Mouse (Mus musculus): Measurements from ENCODE around the gene Creb3l1. TPM values are rescaled to one million over a fixed set of nuclear protein-coding genes. Genes with fewer than 3 reads are reported as not detected.

Gene Creb3l1
- polyA plus RNA-seq, 1 experiment from 2014 or later = 0.80 TPM

DNA sequence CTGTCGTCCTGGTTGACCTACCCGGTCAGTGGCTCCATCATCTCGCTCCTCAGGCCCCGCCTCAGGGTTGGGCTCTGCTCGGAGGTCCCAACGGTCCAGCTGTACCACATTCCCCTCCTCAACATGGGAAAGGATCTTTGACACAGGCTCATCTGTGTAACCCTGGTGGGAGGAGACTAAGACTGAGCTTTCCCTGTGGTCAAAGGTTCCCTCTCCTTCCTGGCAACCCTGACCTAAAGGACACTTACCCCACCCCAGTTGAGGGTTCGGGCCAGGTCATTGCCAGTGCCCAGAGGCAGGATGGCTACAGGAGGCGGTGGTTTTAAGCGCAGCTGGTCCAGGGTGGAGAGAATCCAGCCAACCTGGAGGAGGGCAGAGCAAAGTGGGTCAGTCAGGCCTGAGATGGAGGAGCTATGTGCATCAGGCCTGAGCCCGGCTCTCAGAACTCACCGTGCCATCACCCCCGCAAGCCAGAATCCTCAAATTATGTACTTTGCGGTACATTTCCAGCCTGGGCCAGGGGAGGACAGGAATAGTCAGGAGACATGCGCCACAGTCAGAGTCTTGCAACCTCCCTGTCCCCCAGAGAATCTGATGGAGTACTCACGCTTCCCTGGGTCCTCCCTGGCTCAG is 84.9 kb downstream of the Creb3l1 start:
- no peak overlapping the region for H3K4me2 ChIP-seq (ENCODE audit: low read length)
- peaks cover under 1% of the 10 kb centered on the region; the same call in 1 of the 2 replicates for H3K4me1 ChIP-seq (ENCODE audit: control insufficient read depth, insufficient read depth, low read length)
- DNase-seq (ENCODE audit: low spot score) = no peak
- no peak overlapping the region for H3K27ac ChIP-seq (ENCODE audit: low read depth, low read length)
- H3K4me3 ChIP-seq (ENCODE audit: low read depth, low read length) = no peak overlapping the region
- no peak for ATAC-seq
- H3K27me3 ChIP-seq (replicated peaks; ENCODE audit: control insufficient read depth, insufficient read depth, low read length) = no peaks in the 10 kb centered on the region
- H3K36me3 ChIP-seq (ENCODE audit: control insufficient read depth, insufficient read depth, low read length) = peaks cover 48% of the 10 kb centered on the region
- 90% methylated on average over 15 of the region's 15 CpGs for WGBS
- no peak overlapping the region for H3K9ac ChIP-seq (ENCODE audit: low read length)
- H3K9me3 ChIP-seq (replicated peaks; ENCODE audit: control insufficient read depth, low read length) = no peaks in the 10 kb centered on the region

DNA sequence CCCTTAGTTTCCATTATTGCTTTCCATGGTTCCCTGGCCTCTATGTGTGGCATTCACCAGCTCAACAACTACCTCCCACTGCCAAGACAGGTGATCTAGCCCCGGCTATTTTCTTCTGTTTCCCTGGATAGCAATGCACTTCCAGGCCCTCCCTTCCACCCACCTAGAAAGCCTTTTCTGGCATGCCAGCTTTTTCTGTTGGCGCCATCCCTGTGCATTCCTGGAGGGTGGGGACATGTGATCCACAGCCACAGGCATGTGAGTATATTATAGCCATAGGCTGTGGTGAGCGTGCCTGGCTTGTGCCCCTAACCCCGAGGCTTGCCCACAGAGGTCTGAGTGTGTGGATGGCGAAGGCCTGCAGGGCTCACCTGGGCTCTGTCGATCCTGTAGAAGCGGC is 88.1 kb downstream of the Creb3l1 start:
- 91% methylated on average over 7 of the region's 7 CpGs for WGBS
- Histone ChIP-seq H3K27me3 (replicated peaks; ENCODE audit: control insufficient read depth, insufficient read depth, low read length) (no peaks in the 10 kb centered on the region), H3K36me3 (ENCODE audit: control insufficient read depth, insufficient read depth, low read length) (peaks cover 48% of the 10 kb centered on the region), H3K9me3 (replicated peaks; ENCODE audit: control insufficient read depth, low read length) (no peaks in the 10 kb centered on the region), H3K4me2 (ENCODE audit: low read length) (no peak overlapping the region), H3K4me3 (ENCODE audit: low read depth, low read length) (no peak overlapping the region), H3K27ac (ENCODE audit: low read depth, low read length) (no peak overlapping the region), H3K9ac (ENCODE audit: low read length) (no peak overlapping the region), H3K4me1 (ENCODE audit: control insufficient read depth, insufficient read depth, low read length) (peaks cover 9% of the 10 kb centered on the region)
- no peak for DNase-seq (ENCODE audit: low spot score)
- no peak for ATAC-seq

DNA sequence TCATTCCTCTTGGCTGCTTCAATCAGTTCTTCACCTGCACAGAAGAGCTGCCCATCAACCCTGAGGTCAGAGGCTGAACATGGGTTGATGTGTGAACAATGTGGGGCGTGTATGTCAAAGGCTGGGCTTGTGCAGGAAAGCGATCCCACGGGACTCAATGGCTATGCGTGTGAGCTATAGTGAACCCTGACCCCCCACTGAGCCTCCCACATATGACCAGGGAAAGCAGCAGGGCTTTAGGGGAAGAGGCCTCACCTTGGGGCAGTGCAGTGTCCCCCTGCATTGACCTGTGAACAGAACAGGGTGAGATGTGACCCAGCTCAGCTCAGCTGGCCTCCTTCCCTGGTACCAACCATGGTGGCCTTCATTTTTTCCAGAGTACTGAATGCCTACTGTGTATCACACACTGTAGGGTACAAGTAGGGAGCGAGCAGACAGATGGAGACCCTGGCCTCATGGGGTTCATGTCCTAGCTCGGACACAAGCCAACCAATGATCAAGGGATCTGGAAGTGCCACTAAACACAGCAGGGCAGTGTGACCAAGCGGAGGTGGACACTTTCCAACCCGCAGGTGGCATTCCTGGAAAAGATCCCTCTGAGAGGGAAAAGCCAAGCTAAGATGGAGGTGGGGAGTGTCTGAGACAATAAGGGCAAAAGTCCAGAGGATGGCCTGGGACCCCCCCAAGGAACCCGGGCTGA is 89.3 kb downstream of the Creb3l1 start:
- Histone ChIP-seq H3K4me2 (ENCODE audit: low read length) (no peak overlapping the region), H3K4me3 (ENCODE audit: low read depth, low read length) (no peak overlapping the region), H3K9ac (ENCODE audit: low read length) (no peak overlapping the region), H3K27me3 (replicated peaks; ENCODE audit: control insufficient read depth, insufficient read depth, low read length) (no peaks in the 10 kb centered on the region), H3K27ac (ENCODE audit: low read depth, low read length) (no peak overlapping the region), H3K9me3 (replicated peaks; ENCODE audit: control insufficient read depth, low read length) (no peaks in the 10 kb centered on the region), H3K4me1 (ENCODE audit: control insufficient read depth, insufficient read depth, low read length) (peaks cover 14% of the 10 kb centered on the region), H3K36me3 (ENCODE audit: control insufficient read depth, insufficient read depth, low read length) (peaks cover 48% of the 10 kb centered on the region)
- no peak for DNase-seq (ENCODE audit: low spot score)
- no peak for ATAC-seq
- WGBS = 86% methylated on average over 9 of the region's 9 CpGs

DNA sequence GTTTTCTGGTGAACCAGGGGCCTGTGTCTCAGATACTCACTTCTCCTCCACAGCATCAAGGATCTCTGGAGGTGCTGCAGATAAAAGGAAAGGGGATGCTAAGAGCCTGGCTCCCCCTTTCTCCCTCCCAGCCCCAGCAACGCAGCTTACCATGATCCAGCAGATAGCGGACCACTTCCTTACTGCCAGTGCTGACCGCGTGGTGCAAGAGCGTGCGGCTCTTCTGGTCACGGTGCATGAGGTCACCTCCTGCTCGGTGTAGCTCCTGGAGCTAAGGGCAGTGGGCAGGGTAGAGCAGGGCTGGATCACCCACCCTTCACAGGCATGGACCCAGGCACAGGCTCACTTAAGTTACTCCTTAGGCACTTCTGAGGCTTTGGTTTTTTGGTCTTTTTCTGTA is 90.3 kb downstream of the Creb3l1 start:
- H3K9me3 ChIP-seq (replicated peaks; ENCODE audit: control insufficient read depth, low read length) = no peaks in the 10 kb centered on the region
- H3K27ac ChIP-seq (ENCODE audit: low read depth, low read length) = no peak overlapping the region
- no peak for ATAC-seq
- DNase-seq (ENCODE audit: low spot score) = no peak
- H3K4me3 ChIP-seq (ENCODE audit: low read depth, low read length) = no peak overlapping the region
- peaks cover 14% of the 10 kb centered on the region for H3K4me1 ChIP-seq (ENCODE audit: control insufficient read depth, insufficient read depth, low read length)
- H3K36me3 ChIP-seq (ENCODE audit: control insufficient read depth, insufficient read depth, low read length) = peaks cover 40% of the 10 kb centered on the region
- 72% methylated on average over 8 of the region's 8 CpGs for WGBS
- H3K27me3 ChIP-seq (replicated peaks; ENCODE audit: control insufficient read depth, insufficient read depth, low read length) = no peaks in the 10 kb centered on the region
- H3K9ac ChIP-seq (ENCODE audit: low read length) = no peak overlapping the region
- H3K4me2 ChIP-seq (ENCODE audit: low read length) = no peak overlapping the region

DNA sequence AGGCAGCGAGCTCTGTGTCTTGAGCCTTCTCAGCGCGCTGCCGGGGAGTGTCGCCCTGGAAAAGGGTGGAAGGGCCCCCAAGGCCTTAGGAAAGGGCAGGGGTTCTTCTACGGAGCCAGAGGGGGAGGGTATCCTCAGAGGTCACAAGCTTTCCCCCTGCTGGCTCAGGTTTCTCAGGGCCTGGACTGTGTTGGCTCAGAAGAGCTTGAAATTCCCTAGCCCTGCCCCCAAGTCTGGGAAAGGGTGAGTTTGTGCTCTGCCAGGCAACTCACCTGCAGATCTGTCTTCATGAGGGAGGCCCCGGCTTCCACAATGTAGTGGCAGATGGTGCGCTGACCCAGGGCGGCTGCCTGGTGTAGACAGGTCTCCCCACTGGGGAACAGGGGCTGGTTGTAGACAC is 90.8 kb downstream of the Creb3l1 start:
- H3K27ac ChIP-seq (ENCODE audit: low read depth, low read length) = no peak overlapping the region
- no peaks in the 10 kb centered on the region for H3K9me3 ChIP-seq (replicated peaks; ENCODE audit: control insufficient read depth, low read length)
- WGBS = 29% methylated on average over 9 of the region's 9 CpGs
- H3K4me1 ChIP-seq (ENCODE audit: control insufficient read depth, insufficient read depth, low read length) = peaks cover 14% of the 10 kb centered on the region
- no peak overlapping the region for H3K4me3 ChIP-seq (ENCODE audit: low read depth, low read length)
- DNase-seq (ENCODE audit: low spot score) = no peak
- ATAC-seq = no peak
- peaks cover 34% of the 10 kb centered on the region for H3K36me3 ChIP-seq (ENCODE audit: control insufficient read depth, insufficient read depth, low read length)
- no peak overlapping the region for H3K4me2 ChIP-seq (ENCODE audit: low read length)
- H3K27me3 ChIP-seq (replicated peaks; ENCODE audit: control insufficient read depth, insufficient read depth, low read length) = no peaks in the 10 kb centered on the region
- no peak overlapping the region for H3K9ac ChIP-seq (ENCODE audit: low read length)

DNA sequence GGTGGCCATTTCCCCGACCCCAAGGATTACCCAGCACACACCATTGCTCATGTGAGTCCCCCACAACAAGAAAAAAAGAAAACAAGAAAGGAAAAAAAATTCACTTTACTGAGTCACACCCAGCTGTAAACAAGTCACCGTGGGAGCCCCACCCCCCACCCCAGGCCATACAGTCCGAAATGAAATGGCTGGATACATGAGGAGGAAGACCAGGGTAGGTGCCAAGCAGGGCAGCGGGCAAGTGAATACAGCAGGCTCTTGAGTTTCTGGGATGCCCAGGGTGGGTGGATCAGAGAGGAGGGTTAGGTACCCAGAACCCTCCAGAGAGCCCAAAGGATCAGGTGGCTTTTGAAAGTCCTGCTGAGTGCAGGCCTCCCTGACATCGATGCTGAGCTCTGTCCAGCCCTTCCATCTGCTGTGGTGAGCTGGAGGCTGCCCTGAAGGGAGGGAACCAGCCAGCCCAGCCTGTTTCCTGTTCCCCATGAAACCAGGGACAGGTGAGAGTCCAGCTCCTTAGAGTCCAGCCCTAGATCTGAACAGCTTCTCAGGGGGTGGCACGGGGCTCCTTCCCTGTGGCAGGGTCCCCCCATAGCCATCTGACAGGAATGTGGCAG is 91.5 kb downstream of the Creb3l1 start:
- Histone ChIP-seq H3K27me3 (replicated peaks; ENCODE audit: control insufficient read depth, insufficient read depth, low read length) (no peaks in the 10 kb centered on the region), H3K4me1 (ENCODE audit: control insufficient read depth, insufficient read depth, low read length) (peaks cover 14% of the 10 kb centered on the region), H3K4me3 (ENCODE audit: low read depth, low read length) (no peak overlapping the region), H3K27ac (ENCODE audit: low read depth, low read length) (peak overlapping the region; percentile 90; the same call in 1 of the 2 replicates), H3K9me3 (replicated peaks; ENCODE audit: control insufficient read depth, low read length) (no peaks in the 10 kb centered on the region), H3K4me2 (ENCODE audit: low read length) (peak overlapping the region; percentile 81), H3K36me3 (ENCODE audit: control insufficient read depth, insufficient read depth, low read length) (peaks cover 28% of the 10 kb centered on the region), H3K9ac (ENCODE audit: low read length) (no peak overlapping the region; the same call in 1 of the 2 replicates)
- 14% methylated on average over 6 of the region's 6 CpGs for WGBS
- ATAC-seq (no peak), DNase-seq (ENCODE audit: low spot score) (no peak)

Small RNAs within 50 kb of the gene (microRNA-seq; reads per million reads assigned to microRNA genes)
- gene Mir6999 = not detected

Other genes with a start within 250 kb of the Creb3l1 start
- 0.83 and 1.2 TPM in 2 replicates for gene Chrm4, start 97.3 kb downstream of the Creb3l1 start, polyA plus RNA-seq (2014; fragmentation: Nextera tagmentation; extraction: Ambion mirVana)
- gene Mdk, start 92.2 kb downstream of the Creb3l1 start, polyA plus RNA-seq (2014; fragmentation: Nextera tagmentation; extraction: Ambion mirVana) = 349 and 462 TPM in 2 replicates
- 0.20 and 0.30 TPM in 2 replicates for gene Gm9821, start 78.8 kb downstream of the Creb3l1 start, polyA plus RNA-seq (2014; fragmentation: Nextera tagmentation; extraction: Ambion mirVana)
- 26.7 and 29.1 TPM in 2 replicates for gene Dgkz, start 48.6 kb downstream of the Creb3l1 start, polyA plus RNA-seq (2014; fragmentation: Nextera tagmentation; extraction: Ambion mirVana)
- 37.5 and 39.2 TPM in 2 replicates for gene Phf21a, start 68.6 kb upstream of the Creb3l1 start, polyA plus RNA-seq (2014; fragmentation: Nextera tagmentation; extraction: Ambion mirVana)

Measured in forebrain, embryonic 14.5 days (tissue).